Mouse (Mus musculus) fibroblast of lung, adult 2 months (primary cell): ENCODE measurements around the gene Slc6a11.

Experiments used
- DNase-seq: peaks from one replicate; pipeline ENCODE4 v3.0.0-alpha.2; 2011; ENCODE audit warnings: low read depth

The Slc6a11 gene

GRCm38 (mm10) chr6:114266273-114266672 is 135.2 kb downstream of the Slc6a11 start:
- no peak for DNase-seq

- DNase-seq: no peak
Measured at GRCm38 (mm10) chr6:114267979-114268378, 136.9 kb downstream of the Slc6a11 start.

GRCm38 (mm10) chr6:114269589-114269988 is 138.5 kb downstream of the Slc6a11 start:
- DNase-seq: no peak

- DNase-seq: no peak
Measured at GRCm38 (mm10) chr6:114270799-114271198, 139.8 kb downstream of the Slc6a11 start.

- DNase-seq: no peak
Measured at GRCm38 (mm10) chr6:114272279-114272678, 141.2 kb downstream of the Slc6a11 start.

- no peak for DNase-seq
Measured at GRCm38 (mm10) chr6:114273997-114274728, 143.1 kb downstream of the Slc6a11 start.

- no peak for DNase-seq
Measured at GRCm38 (mm10) chr6:114275800-114276199, 144.8 kb downstream of the Slc6a11 start.

GRCm38 (mm10) chr6:114282469-114283277 is 151.6 kb downstream of the Slc6a11 start, which contains the start of gene Slc6a1:
Gene Slc6a1, plus strand, starts transcription at chr6:114282635.
- DNase-seq: no peak

GRCm38 (mm10) chr6:114283278-114283770 is 152.3 kb downstream of the Slc6a11 start:
- DNase-seq: no peak

GRCm38 (mm10) chr6:114283927-114284703 is 153.1 kb downstream of the Slc6a11 start:
- DNase-seq: no peak

GRCm38 (mm10) chr6:114285424-114285823 is 154.4 kb downstream of the Slc6a11 start:
- DNase-seq: no peak

GRCm38 (mm10) chr6:114289106-114289505 is 158.1 kb downstream of the Slc6a11 start:
- DNase-seq: no peak

- no peak for DNase-seq
Measured at GRCm38 (mm10) chr6:114290184-114290583, 159.1 kb downstream of the Slc6a11 start.

GRCm38 (mm10) chr6:114290929-114291328 is 159.9 kb downstream of the Slc6a11 start:
- DNase-seq: no peak

- no peak for DNase-seq
Measured at GRCm38 (mm10) chr6:114291396-114291795, 160.4 kb downstream of the Slc6a11 start.

- no peak for DNase-seq
Measured at GRCm38 (mm10) chr6:114293511-114293910, 162.5 kb downstream of the Slc6a11 start.

- DNase-seq: no peak
Measured at GRCm38 (mm10) chr6:114295086-114295485, 164.0 kb downstream of the Slc6a11 start.

GRCm38 (mm10) chr6:114297260-114298002 is 166.4 kb downstream of the Slc6a11 start:
- DNase-seq: no peak
